Mouse (Mus musculus) hindbrain, embryonic 10.5 days (tissue): ENCODE measurements at regions not wholly inside any gene's neighbourhood (a gene's known extent, or its start where the extent isn't known, plus 50 kb on each side); places are given as distances from the start of the nearest gene placed in this dataset.

Source experiments
- DNase-seq: peaks from one replicate; pipeline ENCODE4 v3.0.0-alpha.2; 2017; ENCODE audit warnings: low spot score
- H3K27ac ChIP-seq: fragments of 300-500 bp; sonication (generic); 2 replicates; pipeline ENCODE4 v1.5.1; 2016; ENCODE audit warnings: mild to moderate bottlenecking, moderate library complexity
- H3K27me3 ChIP-seq: fragments of 300-500 bp; sonication (generic); 2 replicates; pipeline ENCODE4 v1.6.1; 2016; ENCODE audit warnings: mild to moderate bottlenecking; ENCODE audit not compliant: poor library complexity, insufficient read depth, severe bottlenecking
- H3K36me3 ChIP-seq: fragments of 300-500 bp; sonication (generic); 2 replicates; pipeline ENCODE4 v1.6.1; 2016; ENCODE audit warnings: mild to moderate bottlenecking, moderate library complexity
- H3K4me1 ChIP-seq: fragments of 300-500 bp; sonication (generic); replicated peaks from 2 replicates; pipeline ENCODE4 v1.6.1; 2016; ENCODE audit warnings: mild to moderate bottlenecking
- H3K4me3 ChIP-seq: fragments of 300-500 bp; sonication (generic); 2 replicates; pipeline ENCODE4 v1.5.1; 2016; ENCODE audit warnings: mild to moderate bottlenecking, moderate library complexity
- H3K9me3 ChIP-seq: fragments of 300-500 bp; sonication (generic); 2 replicates; pipeline ENCODE4 v1.6.1; 2016; ENCODE audit warnings: mild to moderate bottlenecking, moderate library complexity
- WGBS: fragments of 180-500 bp; shearing (Covaris S2); methylation state at CpG from one replicate; pipeline ENCODE4 v1.1.7; 2016; 5-methylcytosine and 5-hydroxymethylcytosine counted together

- no peaks in the 10 kb centered on the region for H3K9me3 ChIP-seq
- H3K27me3 ChIP-seq: no peaks in the 10 kb centered on the region
- H3K4me3 ChIP-seq: no peak overlapping the region
- 90% methylated on average over 4 of the region's 4 CpGs for WGBS
- no peak overlapping the region for H3K27ac ChIP-seq
- no peaks in the 10 kb centered on the region for H3K36me3 ChIP-seq
- DNase-seq: no peak
- H3K4me1 ChIP-seq: no peaks in the 10 kb centered on the region
Observed at GRCm38 (mm10) chr17:49149896-49150295, 217.7 kb downstream of the Lrfn2 start.

GRCm38 (mm10) chr17:49150971-49151422, 218.8 kb downstream of the Lrfn2 start:
- Histone ChIP-seq H3K4me3 (no peak overlapping the region), H3K9me3 (no peaks in the 10 kb centered on the region), H3K27me3 (no peaks in the 10 kb centered on the region), H3K36me3 (no peaks in the 10 kb centered on the region), H3K4me1 (no peaks in the 10 kb centered on the region), H3K27ac (no peak overlapping the region)
- 79% methylated on average over 3 of the region's 3 CpGs for WGBS
- DNase-seq: no peak

- WGBS: 89% methylated on average over 9 of the region's 9 CpGs
Observed at GRCm38 (mm10) chr17:49153994-49154393, 221.8 kb downstream of the Lrfn2 start.

GRCm38 (mm10) chr17:49155001-49155515, 222.9 kb downstream of the Lrfn2 start:
- H3K27me3 ChIP-seq: no peaks in the 10 kb centered on the region
- H3K9me3 ChIP-seq: no peaks in the 10 kb centered on the region
- DNase-seq: no peak
- 74% methylated on average over 9 of the region's 9 CpGs for WGBS
- H3K4me1 ChIP-seq: no peaks in the 10 kb centered on the region
- H3K36me3 ChIP-seq: no peaks in the 10 kb centered on the region
- H3K27ac ChIP-seq: no peak overlapping the region
- no peak overlapping the region for H3K4me3 ChIP-seq

More at GRCm38 (mm10) chr17:49153994-49154393, 221.8 kb downstream of the Lrfn2 start:
- Histone ChIP-seq H3K27me3 (no peaks in the 10 kb centered on the region), H3K4me3 (no peak overlapping the region), H3K36me3 (no peaks in the 10 kb centered on the region), H3K4me1 (no peaks in the 10 kb centered on the region), H3K27ac (no peak overlapping the region), H3K9me3 (no peaks in the 10 kb centered on the region)
- DNase-seq: no peak

- no peak for DNase-seq
- Histone ChIP-seq H3K36me3 (no peaks in the 10 kb centered on the region), H3K9me3 (no peaks in the 10 kb centered on the region), H3K27me3 (no peaks in the 10 kb centered on the region), H3K4me3 (no peak overlapping the region), H3K4me1 (no peaks in the 10 kb centered on the region), H3K27ac (no peak overlapping the region)
- whole genome bisulfite sequencing: 88% methylated on average over 2 of the region's 2 CpGs
Observed at GRCm38 (mm10) chr17:49157586-49157985, 225.4 kb downstream of the Lrfn2 start.

- WGBS: 8% methylated on average over 20 of the region's 20 CpGs
Observed at GRCm38 (mm10) chr17:49171252-49172047, 239.3 kb downstream of the Lrfn2 start.

GRCm38 (mm10) chr17:49172052-49172799, 240.0 kb downstream of the Lrfn2 start:
- Histone ChIP-seq H3K27me3 (peaks cover 51% of the 10 kb centered on the region), H3K27ac (peak overlapping the region; percentile 45; the same call in 1 of the 2 replicates), H3K4me1 (peaks cover 21% of the 10 kb centered on the region), H3K9me3 (no peaks in the 10 kb centered on the region), H3K36me3 (no peaks in the 10 kb centered on the region), H3K4me3 (peak overlapping the region; percentile 53)
- 10% methylated on average over 15 of the region's 15 CpGs for WGBS
- DNase-seq: peak; percentile 8

More at GRCm38 (mm10) chr17:49171252-49172047, 239.3 kb downstream of the Lrfn2 start:
- Histone ChIP-seq H3K9me3 (no peaks in the 10 kb centered on the region), H3K27me3 (peaks cover 51% of the 10 kb centered on the region), H3K4me1 (peaks cover 21% of the 10 kb centered on the region), H3K36me3 (no peaks in the 10 kb centered on the region), H3K4me3 (peak overlapping the region; percentile 53), H3K27ac (peak overlapping the region; percentile 45; the same call in 1 of the 2 replicates)
- peak; percentile 37 for DNase-seq

GRCm38 (mm10) chr17:49172800-49173150, 240.6 kb downstream of the Lrfn2 start:
- H3K9me3 ChIP-seq: no peaks in the 10 kb centered on the region
- 64% methylated on average over 8 of the region's 8 CpGs for WGBS
- peaks cover 22% of the 10 kb centered on the region for H3K4me1 ChIP-seq
- H3K27me3 ChIP-seq: peaks cover 51% of the 10 kb centered on the region
- no peak for DNase-seq
- H3K4me3 ChIP-seq: no peak overlapping the region
- H3K27ac ChIP-seq: no peak overlapping the region
- no peaks in the 10 kb centered on the region for H3K36me3 ChIP-seq

- no peaks in the 10 kb centered on the region for H3K36me3 ChIP-seq
- no peak for DNase-seq
- peaks cover 33% of the 10 kb centered on the region; the same call in 1 of the 2 replicates for H3K27me3 ChIP-seq
- H3K27ac ChIP-seq: no peak overlapping the region
- peaks cover 15% of the 10 kb centered on the region; the same call in 1 of the 2 replicates for H3K4me1 ChIP-seq
- no peaks in the 10 kb centered on the region for H3K9me3 ChIP-seq
- no peak overlapping the region for H3K4me3 ChIP-seq
- WGBS: 69% methylated on average over 6 of the region's 6 CpGs
Observed at GRCm38 (mm10) chr17:49177966-49178731, 246.0 kb downstream of the Lrfn2 start.

GRCm38 (mm10) chr17:49182485-49182884, 245.7 kb upstream of the Mocs1 start:
- H3K4me1 ChIP-seq: peaks cover 15% of the 10 kb centered on the region; the same call in 1 of the 2 replicates
- H3K36me3 ChIP-seq: no peaks in the 10 kb centered on the region
- peak; percentile 46 for DNase-seq
- 10% methylated on average over 4 of the region's 4 CpGs for WGBS
- H3K9me3 ChIP-seq: no peaks in the 10 kb centered on the region
- H3K4me3 ChIP-seq: no peak overlapping the region
- H3K27ac ChIP-seq: no peak overlapping the region
- H3K27me3 ChIP-seq: peaks cover 20% of the 10 kb centered on the region; the same call in 1 of the 2 replicates

GRCm38 (mm10) chr17:49183917-49184316, 244.2 kb upstream of the Mocs1 start:
- Histone ChIP-seq H3K4me1 (0 out of 2 replicates have a peak, but pooled peaks cover 5% of the 10 kb centered on the region), H3K36me3 (no peaks in the 10 kb centered on the region), H3K9me3 (no peaks in the 10 kb centered on the region), H3K4me3 (no peak overlapping the region), H3K27ac (no peak overlapping the region), H3K27me3 (peaks cover 20% of the 10 kb centered on the region; the same call in 1 of the 2 replicates)
- no peak for DNase-seq
- WGBS: 75% methylated on average over 3 of the region's 3 CpGs

- DNase-seq: no peak
- Histone ChIP-seq H3K4me1 (no peaks in the 10 kb centered on the region), H3K27me3 (peaks cover 13% of the 10 kb centered on the region; the same call in 1 of the 2 replicates), H3K4me3 (no peak overlapping the region), H3K36me3 (no peaks in the 10 kb centered on the region), H3K27ac (no peak overlapping the region), H3K9me3 (no peaks in the 10 kb centered on the region)
- WGBS: 44% methylated on average over 8 of the region's 8 CpGs
Observed at GRCm38 (mm10) chr17:49185052-49185612, 243.0 kb upstream of the Mocs1 start.
